Mouse (Mus musculus): ENCODE measurements around the gene Crb2.

Gene Crb2

DNA sequence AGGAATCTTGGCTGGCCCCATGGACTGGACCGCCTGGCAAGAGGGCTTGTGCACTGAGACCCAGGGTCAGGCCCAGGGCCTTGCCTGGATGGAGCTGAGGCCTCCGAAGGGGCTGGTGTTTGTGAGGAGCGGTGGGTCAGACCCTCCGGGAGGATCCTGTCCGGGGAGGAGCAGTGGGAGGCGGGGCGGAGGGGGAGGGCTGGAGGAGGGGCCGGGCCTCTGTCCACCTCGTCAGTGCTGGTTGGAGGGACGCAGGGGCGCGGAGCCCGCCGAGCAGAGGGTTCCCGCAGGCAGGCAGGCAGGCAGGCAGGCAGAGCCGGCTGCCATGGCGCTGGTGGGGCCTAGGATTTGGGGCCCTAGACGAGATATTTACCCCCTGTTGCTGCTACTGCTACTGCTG lies at the start of gene Crb2:
Gene Crb2, plus strand, starts transcription at position 234 of the 400 bp plus-strand sequence.
- no peak for DNase-seq

GRCm38 (mm10) chr2:37731241-37731801 lies 44.7 kb upstream of the Crb2 start:
- DNase-seq = no peak

- no peak for DNase-seq
Observed at GRCm38 (mm10) chr2:37734979-37735806, 40.9 kb upstream of the Crb2 start.

DNA sequence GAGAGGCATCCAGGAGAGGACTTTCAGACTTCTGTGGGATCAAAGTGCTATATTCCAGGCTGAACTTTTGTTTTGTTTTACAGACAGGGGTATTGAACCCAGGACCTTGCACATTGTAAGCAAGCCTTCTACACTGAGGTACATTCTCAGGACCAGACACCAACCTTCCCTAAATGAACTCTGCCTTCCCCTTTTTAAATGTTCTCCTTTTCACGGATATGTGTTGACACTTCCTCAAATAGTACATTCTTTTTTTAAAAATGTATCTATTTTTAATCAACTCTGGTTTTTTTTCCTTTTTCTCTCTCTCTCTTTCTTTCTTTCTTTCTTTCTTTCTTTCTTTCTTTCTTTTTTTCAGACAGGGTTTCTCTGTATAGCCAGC lies 40.3 kb upstream of the Crb2 start:
- DNase-seq = no peak

DNA sequence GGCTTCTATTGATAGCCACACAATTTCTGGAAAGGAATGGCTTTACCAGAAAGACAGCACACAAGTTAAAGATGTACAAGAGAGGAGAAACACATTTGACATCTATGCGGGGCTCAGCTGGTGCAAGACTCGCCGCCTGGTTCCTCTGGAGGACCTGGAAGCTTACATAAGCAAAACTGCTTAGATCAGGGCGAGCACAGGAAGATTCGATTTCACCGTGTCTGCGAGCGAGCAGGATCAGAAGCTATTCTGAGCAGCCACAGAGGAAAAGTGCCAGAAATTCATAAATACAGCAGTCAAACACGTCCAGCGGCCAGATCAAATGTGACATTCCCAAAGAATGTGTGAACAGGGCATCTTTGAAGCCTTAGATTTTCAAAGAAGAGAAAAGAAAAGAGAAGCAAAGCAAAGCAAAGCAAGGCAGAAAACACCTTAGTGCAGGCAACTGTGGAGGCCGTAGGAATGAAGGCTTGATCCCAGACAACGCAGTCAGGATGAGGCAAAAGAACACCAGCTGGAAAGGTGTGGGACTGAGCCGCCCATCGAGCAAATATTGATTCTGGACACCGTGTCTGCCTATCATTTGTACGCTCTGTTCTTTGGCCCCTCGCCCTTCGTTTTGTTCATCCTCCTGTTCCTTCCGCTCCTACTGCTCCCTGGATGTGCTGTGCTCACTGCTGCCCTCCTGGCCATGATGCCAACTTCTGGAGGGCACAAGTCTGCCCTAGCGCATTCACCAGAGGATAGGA lies 34.1 kb upstream of the Crb2 start:
- DNase-seq = peak; percentile 68

DNA sequence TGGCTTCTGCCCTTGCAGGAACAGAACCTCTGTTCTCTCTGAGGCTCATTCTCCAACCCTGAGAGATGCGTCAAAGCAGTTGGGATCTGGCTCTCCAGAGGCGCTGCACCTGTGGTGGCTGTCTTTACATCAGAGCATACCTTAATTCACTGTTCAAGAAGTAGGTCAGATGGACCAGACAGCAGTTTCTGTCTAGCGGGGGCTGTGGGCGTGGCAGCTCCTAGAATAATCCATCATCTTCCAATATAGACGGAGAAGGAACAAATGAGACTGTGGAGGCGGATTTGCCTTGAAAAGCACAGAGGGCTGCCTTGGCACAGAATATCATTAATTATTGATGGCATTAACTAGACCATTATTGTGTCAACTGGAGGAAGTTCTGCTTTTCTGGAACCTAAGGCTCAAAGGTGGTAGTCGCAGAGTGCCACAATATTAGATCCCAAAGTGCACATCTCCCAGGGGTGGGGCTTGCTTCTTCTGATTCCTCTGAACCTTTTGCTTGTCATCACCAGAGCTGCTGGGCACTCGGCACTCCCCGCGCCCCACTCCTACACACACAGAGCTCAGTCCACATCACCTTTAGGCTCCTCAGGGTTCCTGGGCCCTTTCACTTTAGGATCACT lies 31.2 kb upstream of the Crb2 start:
- no peak for DNase-seq

DNA sequence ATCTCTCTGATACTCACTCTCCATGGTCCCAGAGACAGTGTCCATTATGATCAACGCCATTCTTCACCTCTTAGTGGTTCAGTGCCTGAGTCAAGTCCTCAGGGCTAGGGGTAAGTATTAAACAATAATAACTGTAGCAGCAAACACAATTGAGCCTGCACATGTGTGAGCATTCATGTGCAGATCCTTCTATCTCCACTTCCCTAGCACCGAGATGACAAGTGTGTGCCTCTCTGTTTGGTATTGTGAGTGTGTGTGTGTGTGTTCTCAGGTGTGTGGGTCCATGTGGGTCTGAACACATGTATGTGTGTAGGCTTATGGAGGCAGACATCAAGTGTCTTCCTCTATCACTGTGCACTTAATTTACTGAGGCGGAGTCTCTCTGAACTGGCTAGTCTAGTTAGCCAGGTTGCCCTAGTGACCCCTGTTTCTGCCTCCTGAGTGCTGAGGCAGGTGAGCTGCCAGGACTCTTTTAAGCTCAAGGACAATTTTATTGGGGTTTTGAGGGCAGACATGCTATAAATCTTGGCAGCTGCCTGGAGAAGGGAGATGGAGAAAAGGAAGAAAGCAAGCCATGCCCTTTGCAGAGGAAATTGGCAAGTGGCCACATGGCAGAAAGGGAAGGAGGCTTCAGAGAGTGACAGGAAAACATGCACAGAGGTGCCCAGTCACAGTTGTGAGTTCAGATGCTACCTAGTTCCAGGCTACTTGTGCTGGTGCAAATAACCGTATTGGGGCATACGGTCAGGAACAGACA lies 29.6 kb upstream of the Crb2 start:
- no peak for DNase-seq

GRCm38 (mm10) chr2:37747909-37748308 lies 28.1 kb upstream of the Crb2 start:
- DNase-seq = no peak

GRCm38 (mm10) chr2:37748442-37749066 lies 27.5 kb upstream of the Crb2 start:
- DNase-seq = peak; percentile 69

DNA sequence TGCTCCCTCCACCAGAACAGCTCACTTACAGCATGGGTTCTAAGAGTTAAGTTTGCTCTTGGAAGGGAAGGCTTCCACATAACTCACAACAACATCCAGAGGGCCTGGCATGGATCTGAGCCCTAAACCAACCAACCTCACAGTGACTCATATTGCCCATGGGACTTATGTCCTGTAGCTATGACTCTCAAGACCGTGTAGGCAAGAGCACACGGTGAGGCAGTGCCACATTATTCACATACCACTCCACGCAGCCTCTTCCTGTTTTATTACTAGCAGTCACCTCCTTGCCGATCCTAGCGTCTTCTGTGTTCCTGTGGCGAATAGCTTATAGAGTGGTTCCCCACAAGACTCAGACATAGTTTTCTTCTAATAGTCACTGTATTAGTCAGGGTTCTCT lies 26.7 kb upstream of the Crb2 start:
- DNase-seq = no peak

GRCm38 (mm10) chr2:37751114-37751513 lies 24.9 kb upstream of the Crb2 start:
- no peak for DNase-seq

- peak; percentile 97 for DNase-seq
Observed at GRCm38 (mm10) chr2:37756220-37756930, 19.7 kb upstream of the Crb2 start.

DNA sequence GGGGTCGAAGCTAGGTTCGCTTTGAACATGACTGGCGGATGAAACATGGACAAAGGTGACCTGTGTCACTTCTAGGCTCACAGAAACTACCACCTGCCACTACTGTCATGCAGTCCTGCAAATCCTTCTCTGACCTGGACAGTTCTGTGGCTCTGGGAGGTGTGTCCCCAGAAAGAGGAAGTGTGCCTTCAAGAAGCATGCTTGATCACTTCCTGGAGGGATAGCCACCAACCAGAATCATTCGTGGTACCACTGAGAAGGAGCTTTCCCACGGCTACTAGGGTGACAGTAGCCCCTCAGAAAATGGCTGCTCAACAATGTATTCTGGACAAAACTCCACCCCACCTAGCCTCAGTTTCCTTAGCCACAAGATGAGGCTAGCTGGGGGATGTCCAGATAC lies 19.0 kb upstream of the Crb2 start:
- DNase-seq = no peak

DNA sequence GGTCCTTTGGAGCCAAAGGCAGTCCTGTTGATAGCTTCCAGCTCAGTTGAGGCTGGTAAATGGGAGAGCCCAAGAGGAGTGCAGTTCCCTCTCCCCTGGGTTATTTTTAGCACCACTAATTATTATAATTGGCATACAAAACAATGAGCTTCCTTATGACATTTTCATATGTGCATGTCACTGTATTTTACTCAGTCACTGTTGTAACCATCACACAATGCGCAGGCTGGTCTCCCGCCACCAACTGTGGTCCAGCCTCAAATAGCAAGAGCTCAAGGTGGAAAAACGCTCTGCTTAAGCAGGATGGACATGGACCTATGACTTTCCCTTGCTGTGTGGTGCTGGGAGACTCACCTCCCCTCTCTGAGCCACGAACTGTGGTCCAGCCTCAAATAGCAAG lies 18.3 kb upstream of the Crb2 start:
- DNase-seq = no peak

- DNase-seq = no peak
Observed at GRCm38 (mm10) chr2:37758343-37759015, 17.6 kb upstream of the Crb2 start.

GRCm38 (mm10) chr2:37760633-37761032 lies 15.4 kb upstream of the Crb2 start:
- no peak for DNase-seq

GRCm38 (mm10) chr2:37763638-37764037 lies 12.4 kb upstream of the Crb2 start:
- no peak for DNase-seq

DNA sequence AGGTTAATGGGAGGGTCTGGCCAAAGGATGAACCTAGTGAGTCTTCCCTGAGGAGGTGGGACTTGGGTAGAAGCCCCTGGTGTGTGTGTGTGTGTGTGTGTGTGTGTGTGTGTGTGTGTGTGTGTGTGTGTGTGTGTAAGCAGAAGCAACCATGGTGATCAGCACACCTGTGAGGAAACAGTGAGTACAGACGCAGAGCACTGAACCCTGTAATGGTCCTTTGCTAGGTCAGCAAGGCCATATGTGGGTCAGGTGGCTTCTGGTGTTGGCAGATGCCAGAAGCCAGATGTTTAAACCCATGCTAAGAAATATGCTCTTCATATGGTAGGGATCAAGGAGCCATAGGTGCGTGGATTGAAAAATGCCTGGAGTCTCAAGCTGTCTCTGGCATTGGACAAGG lies 11.5 kb upstream of the Crb2 start:
- DNase-seq = no peak

- no peak for DNase-seq
Observed at GRCm38 (mm10) chr2:37765082-37765483, 11.0 kb upstream of the Crb2 start.

GRCm38 (mm10) chr2:37766027-37766761 lies 9.9 kb upstream of the Crb2 start:
- no peak for DNase-seq
